Mouse (Mus musculus) megakaryocyte, adult 5-6 weeks (primary cell): ENCODE measurements around the gene Prkn. TPM values are rescaled to one million over a fixed set of nuclear protein-coding genes. Genes with fewer than 3 reads are reported as not detected.

Experiments
- ATAC-seq: 2 replicates; pipeline ENCODE4 v1.8.0; 2016; ENCODE audit warnings: mild to moderate bottlenecking, inconsistent platforms; ENCODE audit not compliant: poor library complexity, severe bottlenecking
- total RNA-seq, 2 experiments: library from RNA; stranded (forward) in 1 of 2; stranded (reverse) in 1 of 2; fragments of 153-499, 151-499 nt in 1 of 2; fragments of 221-1000, 200-1000 nt in 1 of 2; gene quantifications; 2 replicates each; pipeline versions ENCODE4 v1.2.3 to v1.2.4; 2015 to 2017

The Prkn gene
- total RNA-seq, 2 experiments from 2014 or later, result 0.07 TPM; not detected in 1

DNA sequence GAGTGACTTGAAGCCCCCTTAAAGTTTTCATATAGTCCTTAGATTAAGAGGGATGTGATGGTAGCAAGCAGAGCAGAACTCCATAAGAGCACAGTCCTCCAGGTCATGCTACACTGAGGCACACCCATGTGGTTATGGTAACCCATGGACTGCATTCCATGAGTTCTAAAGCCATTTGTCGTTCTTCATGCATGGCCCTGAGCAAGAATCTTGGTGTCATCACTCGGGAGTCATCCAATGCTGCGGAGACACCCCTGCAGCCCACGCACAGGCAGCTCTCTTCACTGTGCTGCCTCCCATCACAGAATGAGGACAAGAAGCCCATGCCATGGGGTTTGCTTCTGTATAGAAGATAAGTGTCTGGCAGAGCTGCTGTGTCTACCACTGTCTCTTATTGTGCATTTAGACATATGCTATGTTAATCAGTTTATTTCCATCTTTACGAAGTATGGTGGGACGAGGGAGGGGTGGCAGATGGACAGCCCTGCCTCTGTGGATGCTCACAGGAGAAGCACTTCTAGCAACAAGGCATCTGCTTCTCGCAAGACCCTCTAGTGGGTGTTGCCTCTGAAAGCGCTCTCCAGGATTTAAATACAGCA is 543.3 kb downstream of the Prkn start:
- ATAC-seq, result no peak

DNA sequence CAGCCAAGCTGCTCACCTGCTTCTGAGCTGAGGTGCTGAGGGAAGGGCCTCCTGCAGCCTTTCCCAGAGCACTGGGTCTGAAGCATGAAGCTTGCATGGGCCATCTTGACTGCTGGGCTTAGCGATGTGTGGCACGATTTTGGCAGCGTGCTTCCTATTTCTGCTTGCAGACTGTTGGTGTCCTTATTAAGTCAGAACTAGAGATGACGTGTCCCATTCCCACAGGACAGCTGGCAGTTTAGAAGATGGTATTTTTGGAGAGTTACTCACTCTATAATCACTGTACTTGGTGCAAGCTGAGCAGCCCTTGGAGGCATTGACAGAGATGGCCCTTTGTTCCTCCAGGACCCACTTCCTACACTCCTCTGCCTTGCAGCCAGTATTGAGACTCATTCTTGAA is 545.1 kb downstream of the Prkn start:
- no peak for ATAC-seq

DNA sequence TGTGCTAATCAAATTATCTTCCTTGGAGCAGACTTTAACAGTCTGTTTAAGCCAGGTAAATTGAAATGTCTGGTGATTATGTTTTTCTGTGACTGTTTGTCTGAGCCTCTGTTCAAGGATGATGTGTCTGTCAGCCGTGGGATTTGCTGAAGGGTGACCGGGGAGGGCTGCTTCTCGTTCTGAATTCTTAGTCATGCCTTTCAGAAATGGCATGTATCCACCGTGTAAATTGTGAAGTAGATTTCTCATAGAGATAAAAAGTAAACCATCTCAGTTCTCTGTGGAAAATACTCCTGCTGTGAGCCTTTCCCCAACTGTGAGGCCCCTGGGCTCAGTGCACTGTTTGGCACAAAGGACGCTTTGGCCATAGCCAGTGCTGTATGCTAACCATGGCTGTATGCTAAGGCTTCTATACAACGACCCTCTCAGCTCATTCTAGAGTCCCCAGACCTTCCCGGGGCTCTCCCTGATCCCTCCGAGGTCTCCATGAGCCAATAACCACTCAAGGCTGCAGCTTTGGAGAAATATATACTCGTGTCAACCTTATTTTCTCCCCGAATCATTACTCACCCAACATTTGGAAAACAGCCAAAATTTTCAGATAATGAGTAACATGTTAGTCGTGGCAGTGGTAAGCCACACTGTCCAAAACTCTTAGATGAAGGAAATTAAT is 552.6 kb downstream of the Prkn start:
- ATAC-seq, result no peak

DNA sequence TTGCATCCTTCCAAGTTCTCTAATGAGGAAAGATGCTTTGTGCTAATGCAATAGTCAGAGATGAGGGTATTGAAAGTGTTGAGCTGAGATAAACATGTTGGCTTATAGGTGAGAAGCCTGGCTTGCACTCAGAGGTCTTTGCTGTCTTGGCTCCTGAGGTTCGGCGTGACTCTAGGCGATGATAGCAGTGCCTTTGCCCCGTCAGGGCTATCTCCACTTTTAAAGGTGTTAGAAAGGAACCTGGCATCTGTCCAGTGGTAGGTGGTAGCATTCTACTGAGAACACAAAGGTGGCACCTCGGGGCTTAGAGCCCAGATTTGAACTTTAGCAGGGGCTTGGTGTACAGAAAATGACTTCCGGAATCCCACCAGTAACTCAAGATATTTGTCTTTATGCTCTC is 554.4 kb downstream of the Prkn start:
- ATAC-seq, result no peak

DNA sequence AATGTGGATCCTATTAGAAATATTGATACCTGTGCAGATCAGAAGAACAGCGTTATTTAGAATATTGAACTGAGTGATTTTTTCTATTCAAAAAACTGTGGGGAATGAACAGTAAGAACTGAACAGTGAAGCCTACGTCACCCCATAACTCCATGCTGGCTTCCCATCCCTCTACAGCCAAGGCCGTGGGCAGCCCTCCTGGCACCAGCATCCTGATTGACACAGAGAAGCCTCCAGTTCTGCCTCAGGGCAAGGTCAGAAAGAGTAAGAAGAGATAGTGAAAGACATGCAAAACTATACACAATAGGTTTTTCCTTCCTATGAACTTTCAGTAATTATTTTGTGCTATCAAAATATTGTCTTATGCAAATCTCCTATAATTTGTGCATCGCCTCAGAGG is 557.5 kb downstream of the Prkn start:
- no peak for ATAC-seq

DNA sequence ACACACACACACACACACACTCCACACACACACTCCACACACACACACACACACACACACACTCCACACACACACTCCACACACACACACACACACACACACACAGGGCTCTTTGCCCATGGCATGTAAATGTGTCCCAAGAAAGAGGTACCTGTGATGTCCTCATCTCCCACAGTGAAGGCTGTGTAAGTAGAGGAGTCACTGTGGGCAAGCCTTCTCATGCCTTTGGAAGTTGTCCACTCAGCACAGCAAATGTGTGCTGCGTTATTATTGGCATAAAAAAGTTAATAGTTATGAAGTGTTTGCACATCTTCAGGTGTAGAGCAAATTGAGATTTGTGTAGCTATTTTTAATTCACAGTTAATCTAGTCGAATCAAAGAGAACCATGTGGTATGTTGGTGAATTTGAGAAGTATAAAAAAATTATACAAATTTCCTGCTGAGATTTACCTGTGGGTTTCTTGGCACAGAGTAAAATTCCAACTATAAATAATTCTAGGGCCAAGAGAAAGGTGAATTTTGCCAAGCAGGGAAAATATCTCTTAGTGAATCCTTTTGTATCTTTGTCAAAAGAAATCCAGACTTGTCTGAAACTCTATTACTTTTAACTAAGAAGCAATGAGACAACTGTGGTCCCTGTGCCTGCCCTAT is 562.2 kb downstream of the Prkn start:
- ATAC-seq, result no peak

DNA sequence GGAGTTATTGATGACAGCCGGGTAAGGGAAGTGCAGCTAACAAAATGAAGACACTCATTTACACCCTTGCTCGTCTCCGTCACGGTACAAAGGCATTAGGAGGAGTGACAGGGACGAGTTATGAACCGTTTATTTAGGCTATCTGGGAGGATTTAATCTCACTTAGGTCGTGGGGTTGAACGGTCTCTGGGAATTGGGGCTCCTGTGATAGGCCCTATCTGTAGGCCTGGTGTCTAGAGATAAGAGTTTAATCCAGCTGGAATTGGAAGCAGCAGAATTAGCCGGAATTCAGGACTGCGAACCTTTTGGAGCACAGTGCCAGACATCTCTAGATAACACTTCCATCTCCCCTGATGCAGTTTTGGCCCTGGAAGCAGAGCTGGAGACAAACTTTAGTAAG is 571.2 kb downstream of the Prkn start:
- ATAC-seq, result no peak

DNA sequence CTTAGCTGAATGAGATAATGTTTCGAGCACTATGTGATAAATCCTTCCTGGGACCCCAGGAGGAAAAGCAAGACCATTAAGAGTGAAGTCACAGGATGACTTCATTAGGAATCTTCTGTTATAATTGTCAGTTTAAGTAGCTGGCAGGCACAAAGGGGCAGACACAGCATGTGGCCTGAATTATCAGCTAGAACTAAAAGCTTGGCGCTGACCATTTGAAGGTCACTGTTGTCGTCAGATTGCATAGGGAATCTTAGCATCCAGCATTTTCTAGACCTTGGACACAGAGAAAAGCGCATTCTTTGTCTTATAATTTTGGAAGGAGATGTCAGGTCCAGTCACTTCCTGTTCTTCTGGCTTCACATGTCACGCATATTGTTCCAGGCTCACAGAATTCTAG is 573.5 kb downstream of the Prkn start:
- ATAC-seq, result no peak

DNA sequence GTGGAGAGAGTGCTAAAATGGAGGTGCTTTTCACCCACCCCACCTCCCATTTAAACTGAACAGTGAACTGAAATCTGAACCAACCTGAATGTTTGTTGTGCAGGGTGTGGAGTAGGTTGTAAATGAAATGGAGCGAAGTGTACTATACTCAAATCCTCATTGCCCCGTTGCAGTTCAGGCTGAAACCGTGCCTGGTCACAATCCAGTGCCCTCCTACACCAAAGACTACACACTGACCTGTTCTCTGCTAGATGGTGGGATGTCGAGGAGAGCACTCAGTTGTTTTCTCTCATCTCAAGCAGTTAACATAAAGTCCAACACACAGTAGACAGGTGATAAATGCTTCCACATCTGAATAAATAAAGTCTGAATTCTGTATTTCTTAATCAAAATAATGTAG is 574.1 kb downstream of the Prkn start:
- ATAC-seq, result no peak

DNA sequence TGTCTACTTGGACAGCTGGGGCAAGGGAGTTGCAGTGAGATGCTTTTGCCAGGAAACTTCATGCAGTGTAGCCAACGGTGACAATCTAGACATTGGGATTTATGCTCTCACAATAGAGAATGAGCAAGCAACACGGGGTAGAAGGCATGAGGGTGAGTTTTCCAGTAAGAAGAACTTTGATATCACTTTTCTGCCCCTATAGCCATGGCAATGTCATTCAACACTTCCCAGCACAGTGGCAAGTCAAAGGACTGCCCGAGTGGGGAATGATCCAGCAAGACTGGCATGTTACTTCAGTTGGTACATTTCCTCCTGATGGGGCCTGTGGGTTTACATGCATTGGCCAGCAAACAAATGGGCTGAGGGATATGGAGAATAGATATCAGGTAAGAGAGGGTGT is 577.0 kb downstream of the Prkn start:
- ATAC-seq, result no peak

DNA sequence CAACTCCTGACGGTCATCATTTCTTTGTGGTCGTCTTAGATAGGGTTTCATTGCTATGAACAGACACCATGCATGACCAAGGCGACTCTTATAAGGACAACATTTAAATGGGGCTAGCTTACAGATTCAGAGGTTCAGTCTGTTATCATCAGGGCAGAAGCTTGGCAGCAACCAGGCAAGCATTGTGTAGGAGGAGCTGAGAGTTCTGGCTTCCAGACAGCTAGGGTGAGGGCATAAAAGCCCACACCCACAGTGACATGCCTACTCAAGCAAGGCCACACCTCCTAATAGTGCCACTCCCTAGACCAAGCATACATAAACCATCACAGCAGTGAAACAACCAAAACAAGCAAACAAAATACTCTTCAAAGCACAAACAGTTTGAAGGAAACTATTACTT is 579.3 kb downstream of the Prkn start:
- no peak for ATAC-seq

DNA sequence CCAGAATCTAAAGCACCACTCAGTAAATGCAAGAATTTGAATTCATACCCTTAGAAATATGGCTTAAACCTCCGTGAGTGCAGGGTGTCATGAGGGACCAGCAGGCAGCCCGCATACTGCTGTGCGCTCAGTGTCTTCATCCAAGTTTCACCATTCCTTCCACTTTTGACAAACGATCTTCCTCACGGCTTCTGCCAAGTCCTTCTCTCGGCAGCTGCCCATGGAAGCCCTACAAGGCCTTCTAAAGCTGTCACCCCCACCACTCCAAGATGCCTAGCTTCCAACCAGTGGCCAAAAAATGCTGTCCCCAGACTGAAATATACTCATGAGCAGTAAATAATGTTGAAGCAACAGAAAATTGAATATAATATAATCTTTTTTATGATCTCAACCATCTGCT is 580.7 kb downstream of the Prkn start:
- no peak for ATAC-seq

DNA sequence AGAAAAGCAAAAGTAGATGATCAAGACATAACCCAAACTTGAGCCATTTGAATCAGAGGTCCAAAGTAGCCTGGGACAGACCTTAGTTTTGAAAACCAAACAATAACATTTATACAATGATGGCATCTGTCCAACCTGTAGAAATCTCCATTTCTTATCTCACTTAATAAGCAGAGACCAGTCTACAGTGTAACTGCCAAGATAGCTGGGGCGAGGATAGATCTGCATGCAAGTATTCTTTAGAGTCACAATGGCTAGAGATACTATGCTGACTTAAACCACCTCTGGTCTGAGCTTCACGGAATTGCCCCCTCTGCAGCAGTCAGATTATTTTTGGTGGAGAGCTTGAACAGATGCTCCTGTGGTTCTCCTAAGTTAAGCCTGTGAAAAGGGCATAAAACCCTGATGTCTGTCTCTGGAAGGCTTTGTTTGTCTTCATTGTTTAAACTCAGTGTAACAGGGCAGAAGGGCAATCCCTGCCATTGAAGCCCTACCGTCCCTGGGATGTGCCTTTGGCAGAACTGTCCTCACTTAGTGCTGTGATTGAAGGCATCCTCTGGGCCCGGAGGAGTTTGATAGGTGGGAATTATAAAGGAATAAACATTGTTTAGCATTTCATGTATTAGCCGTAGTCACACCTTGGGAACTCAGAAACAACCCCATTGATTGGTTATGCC is 581.2 kb downstream of the Prkn start:
- no peak for ATAC-seq

DNA sequence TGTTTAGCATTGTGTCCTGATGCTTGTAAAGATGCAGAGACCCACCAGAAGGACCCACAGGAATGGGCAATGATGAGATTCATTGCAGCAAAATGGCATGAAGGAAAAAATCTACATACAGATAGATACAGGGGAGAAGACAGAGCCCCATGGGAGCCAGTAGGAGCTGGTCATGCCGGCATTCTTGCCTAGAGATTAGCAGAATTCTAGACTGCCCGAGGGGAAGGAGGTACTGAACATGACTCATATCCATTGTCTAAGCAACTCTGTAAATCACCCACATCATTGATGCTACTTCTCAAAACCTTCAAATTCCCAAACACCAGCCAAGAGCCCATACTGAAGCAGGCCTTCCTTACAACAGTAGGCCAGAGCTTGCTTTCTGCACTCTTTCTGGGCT is 591.1 kb downstream of the Prkn start:
- no peak for ATAC-seq

DNA sequence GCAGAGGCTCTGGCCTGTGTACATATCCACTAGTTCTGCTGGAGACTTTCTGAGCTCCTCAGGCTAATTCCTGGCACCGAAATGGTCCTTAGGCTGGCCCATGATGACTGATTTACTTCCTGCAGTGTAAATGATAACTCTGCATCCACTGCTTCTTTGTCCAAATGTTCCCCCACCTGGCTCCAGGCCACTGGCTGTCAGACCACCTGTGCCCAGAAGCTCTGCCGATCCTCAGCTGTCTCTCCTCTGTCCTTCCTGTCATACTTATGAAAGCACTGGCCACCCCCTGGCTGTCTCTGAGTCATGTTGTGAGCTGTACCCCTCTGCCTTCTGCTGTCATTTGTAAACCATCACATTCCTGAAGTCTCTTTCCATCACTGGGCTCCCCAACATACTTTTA is 592.4 kb downstream of the Prkn start:
- ATAC-seq, result no peak

DNA sequence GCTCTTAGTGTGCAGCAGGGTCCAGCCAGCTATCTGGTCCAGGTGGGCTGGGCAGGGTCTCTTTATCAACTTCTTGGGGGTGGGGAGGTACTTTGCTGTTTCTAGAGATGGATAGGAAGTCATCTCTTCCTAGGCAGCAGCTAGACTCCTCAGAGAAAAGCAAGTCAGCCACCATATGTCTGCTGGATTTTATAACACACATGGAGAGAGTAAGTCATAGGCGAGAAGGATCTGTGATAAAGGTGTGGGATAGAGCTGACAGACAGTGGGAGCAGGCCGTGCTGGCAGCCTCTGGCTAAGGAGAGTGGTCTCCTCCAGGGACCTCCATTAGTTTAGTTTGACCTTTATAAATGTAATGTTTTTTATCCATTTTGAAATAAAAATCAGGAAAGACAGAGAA is 622.5 kb downstream of the Prkn start:
- no peak for ATAC-seq

DNA sequence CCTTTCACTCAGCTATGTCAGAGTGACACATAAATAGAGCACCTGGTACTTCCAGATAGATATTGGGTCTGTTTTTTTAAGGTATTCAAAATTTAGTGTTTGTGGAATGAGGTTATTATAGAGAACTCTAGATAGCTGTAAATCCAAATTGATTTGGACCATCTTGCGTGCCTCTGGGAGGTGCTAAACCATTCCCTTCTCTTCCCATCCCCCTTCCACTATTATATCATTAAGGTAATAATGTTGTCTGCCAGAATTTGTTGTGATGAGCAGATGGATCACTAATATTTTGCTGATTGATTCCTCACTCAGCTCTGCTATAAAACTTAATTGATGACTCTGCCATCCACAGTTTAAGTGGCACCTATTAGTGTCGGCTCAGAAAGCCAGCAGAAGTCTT is 625.9 kb downstream of the Prkn start:
- ATAC-seq, result no peak

DNA sequence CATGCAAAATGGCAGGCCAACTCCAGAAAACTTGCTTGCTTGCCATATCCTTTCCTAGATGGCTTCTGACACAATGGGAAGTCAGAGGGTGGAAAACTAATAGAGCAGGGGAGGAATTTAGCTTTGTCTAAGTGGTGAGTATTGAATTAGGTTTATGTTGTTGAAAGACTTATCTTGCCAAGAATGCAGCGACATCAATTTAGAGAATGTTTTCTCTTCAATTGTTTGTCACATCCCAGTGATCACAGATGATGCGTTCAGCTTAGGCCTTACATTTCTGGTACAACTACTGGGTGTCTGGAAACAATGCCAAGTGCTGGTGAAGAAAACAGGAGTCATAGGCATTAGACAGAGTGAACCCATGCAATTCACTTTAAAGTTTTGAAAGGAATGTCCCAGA is 628.4 kb downstream of the Prkn start:
- no peak for ATAC-seq

DNA sequence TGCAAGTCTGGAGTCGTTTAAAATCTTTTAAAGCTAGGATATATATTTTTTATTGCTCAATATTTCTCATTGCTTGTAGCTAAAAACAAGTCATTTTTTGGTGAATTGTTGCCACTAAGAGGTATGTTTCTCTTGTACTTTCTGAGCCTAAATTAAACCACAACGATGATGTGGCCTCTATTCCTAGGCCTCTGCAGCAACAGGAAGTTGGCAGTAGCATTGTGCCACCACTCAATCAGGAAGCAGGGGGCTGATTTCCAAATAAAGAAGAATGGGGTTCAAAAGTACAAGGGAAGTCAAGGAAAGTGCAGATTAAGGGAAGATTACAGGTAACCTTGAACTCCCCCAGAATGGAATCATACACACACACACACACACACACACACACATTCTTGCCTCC is 642.8 kb downstream of the Prkn start:
- ATAC-seq, result no peak

DNA sequence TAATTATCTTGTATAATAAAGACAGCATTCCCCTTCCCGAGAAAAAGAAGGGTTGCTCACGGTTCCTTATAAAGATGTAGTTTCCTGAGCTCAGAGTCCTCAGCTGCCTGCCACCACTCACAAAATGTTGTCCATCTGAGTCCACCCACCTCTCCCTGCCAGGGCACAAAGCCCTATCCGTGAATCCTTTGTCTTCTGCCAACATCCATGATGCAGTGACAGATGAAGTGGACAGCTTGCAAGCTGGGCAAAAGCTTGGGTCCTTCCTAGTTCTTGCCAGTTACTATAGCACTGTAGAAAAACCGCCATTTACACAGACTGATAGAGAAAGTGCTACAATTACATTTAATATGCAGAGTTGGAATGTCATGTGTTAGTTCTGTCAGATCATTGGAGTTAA is 649.9 kb downstream of the Prkn start:
- ATAC-seq, result no peak

DNA sequence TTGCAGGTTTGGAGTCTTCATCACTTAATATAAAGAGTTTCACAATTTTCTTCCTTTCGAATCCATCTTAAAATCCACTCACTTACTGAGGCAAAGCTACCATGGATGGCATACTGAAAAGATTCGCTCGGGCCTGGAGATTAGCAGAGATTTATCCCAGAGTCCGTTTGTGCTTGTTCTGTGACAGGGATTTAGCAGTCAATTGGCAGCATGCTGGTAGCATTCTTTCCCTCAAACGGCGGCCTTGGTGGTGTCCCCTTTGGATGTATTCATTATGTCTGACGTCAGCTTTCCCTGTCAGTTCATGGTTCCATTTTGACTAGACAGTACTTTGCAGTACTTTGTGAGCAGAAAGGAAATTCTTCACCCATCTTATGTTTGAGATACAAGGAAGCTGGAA is 662.4 kb downstream of the Prkn start:
- no peak for ATAC-seq

DNA sequence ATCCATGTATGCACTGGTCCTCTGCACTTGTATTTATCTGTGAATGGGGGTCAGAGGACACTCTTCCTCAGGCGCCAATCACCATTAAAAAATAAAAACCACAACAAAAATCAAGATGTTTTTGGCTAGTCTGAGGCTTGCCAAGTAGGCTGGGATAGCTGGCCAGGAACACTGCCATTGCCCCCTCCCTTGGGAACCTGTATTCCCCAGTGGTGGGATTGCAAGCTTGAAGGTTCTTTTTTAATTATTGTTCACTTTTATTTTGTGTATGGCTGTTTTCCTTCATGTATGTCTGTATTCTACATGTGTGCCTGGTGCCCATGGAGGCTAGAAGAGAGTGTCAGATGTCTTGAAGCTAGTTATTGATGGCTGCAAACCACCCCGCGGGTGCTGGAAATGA is 664.3 kb downstream of the Prkn start:
- ATAC-seq, result no peak
